Mouse (Mus musculus) bone marrow, adult 2 months (tissue): ENCODE data around the gene Fa2h. TPM values are rescaled to one million over a fixed set of nuclear protein-coding genes. Genes with fewer than 3 reads are reported as not detected.

Experiments used
- H3K27ac ChIP-seq: fragments of 200-500 bp; 2 replicates; pipeline ENCODE4 v1.5.1; 2012; ENCODE audit warnings: low read depth, mild to moderate bottlenecking, control low read depth, inconsistent platforms, low read length; ENCODE audit not compliant: control insufficient read depth, poor library complexity, insufficient read depth
- H3K4me1 ChIP-seq: fragments of 200-500 bp; 2 replicates; pipeline ENCODE4 v1.6.1; 2011; ENCODE audit warnings: low read length; ENCODE audit not compliant: control insufficient read depth, insufficient read depth
- H3K4me3 ChIP-seq: fragments of 200-500 bp; replicated peaks from 2 replicates; pipeline ENCODE3; 2011; ENCODE audit warnings: mild to moderate bottlenecking, low read depth, low read length, control low read depth; ENCODE audit not compliant: control insufficient read depth
- CTCF ChIP-seq: fragments of 200-500 bp; IDR thresholded peaks from 2 replicates; pipeline ENCODE4 v1.5.1; 2011; ENCODE audit warnings: low read length, control low read depth; ENCODE audit not compliant: control insufficient read depth, insufficient read depth
- POLR2A ChIP-seq: fragments of 200-500 bp; IDR thresholded peaks from 2 replicates; pipeline ENCODE4 v1.6.1; 2011; ENCODE audit warnings: low read depth, mild to moderate bottlenecking, control low read depth, low read length, borderline replicate concordance; ENCODE audit not compliant: control insufficient read depth
- WGBS: fragments of 180-500 bp; shearing (Covaris S2); methylation state at CpG from one replicate; pipeline ENCODE4 v1.1.7; 2018; 5-methylcytosine and 5-hydroxymethylcytosine counted together
- polyA plus RNA-seq: library from polyadenylated mRNA; stranded (reverse); fragments of >200 nt; gene quantifications from 2 replicates; pipeline ENCODE4 v1.2.4, GENCODE M21; 2011; ENCODE audit warnings: low replicate concordance; ENCODE audit not compliant: missing spikeins, insufficient read depth, insufficient read length

Fa2h gene
- polyA plus RNA-seq, 1 experiment: not detected

DNA sequence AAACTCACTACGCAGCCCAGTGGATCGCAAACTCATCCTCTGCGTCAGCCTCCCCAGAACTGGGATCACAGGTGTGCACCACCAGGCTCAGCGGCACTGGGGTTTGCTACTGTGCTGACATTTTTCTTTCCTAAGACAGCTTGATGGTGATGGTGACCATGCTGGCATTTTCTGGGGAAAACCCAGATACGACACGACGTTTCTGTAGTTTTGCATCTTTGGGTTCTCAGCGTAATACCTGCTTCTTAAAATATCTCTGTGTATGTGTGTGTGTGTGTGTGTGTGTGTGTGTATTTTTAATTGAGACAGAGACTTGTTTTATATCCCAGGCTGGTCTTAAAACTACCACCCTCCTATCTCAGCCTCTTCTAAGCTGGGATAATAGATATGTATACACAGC lies 26.3 kb downstream of the Fa2h start:
- Histone ChIP-seq H3K4me3 (no peak overlapping the region), H3K27ac (no peak overlapping the region), H3K4me1 (no peaks in the 10 kb centered on the region)
- no peak for TF ChIP-seq CTCF
- no peak for TF ChIP-seq POLR2A
- WGBS: 89% methylated on average over 8 of the region's 8 CpGs

DNA sequence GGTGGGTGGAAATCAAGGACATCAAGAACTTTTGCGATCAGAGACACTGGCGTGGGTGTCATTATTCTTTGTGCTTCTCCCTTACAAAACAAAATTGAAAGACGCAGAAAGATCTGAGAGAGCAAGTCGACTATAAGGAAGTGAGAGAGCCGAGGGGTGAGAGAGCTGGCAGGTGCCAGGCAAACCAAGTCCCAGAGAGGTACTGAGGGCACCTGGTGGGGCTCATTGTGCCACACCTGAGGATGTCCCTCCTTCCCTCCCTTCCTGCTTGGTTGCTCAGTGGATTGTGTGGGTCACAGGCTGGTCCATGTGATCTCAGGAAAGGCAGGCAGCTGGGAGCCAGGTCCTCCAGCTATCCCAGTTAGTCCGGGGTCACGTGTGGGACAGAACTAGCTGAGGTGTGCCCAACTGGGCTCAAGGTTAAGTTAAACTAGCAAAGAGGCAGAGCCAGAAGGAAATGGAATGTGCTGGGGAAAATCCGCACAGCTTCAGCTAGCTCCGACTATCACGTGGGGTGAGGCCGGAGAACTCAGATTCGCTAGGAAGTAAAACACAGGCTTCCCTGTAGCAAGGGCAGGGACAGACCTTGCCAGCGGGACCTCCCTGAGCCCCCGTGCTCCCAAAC lies 26.9 kb downstream of the Fa2h start:
- TF ChIP-seq CTCF (no peak), POLR2A (no peak)
- H3K4me1 ChIP-seq: no peaks in the 10 kb centered on the region
- 45% methylated on average over 14 of the region's 14 CpGs for WGBS
- no peak overlapping the region for H3K4me3 ChIP-seq
- H3K27ac ChIP-seq: no peak overlapping the region

DNA sequence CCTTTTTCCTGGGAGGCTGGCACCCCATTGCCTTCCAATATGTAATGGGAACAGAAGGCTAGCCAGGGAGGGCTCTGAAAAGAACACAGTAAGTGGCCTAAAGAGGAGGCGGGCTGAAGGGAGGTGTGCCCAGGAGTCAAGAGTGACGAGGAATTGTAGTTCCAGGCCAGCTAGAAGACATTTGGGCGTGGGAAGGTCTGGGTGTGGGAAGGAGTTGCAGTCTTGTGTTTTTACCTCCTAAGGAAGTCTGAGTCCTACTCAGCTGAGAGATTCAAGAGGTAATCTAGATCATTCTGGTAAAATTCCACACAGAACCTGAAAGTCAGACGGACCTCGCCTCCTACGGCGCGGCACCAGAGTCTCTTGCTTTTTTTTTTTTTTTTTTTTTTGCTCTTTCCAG lies 30.1 kb downstream of the Fa2h start:
- Histone ChIP-seq H3K4me1 (no peaks in the 10 kb centered on the region), H3K4me3 (no peak overlapping the region), H3K27ac (no peak overlapping the region)
- WGBS: 86% methylated on average over 8 of the region's 8 CpGs
- no peak for TF ChIP-seq CTCF
- no peak for TF ChIP-seq POLR2A

DNA sequence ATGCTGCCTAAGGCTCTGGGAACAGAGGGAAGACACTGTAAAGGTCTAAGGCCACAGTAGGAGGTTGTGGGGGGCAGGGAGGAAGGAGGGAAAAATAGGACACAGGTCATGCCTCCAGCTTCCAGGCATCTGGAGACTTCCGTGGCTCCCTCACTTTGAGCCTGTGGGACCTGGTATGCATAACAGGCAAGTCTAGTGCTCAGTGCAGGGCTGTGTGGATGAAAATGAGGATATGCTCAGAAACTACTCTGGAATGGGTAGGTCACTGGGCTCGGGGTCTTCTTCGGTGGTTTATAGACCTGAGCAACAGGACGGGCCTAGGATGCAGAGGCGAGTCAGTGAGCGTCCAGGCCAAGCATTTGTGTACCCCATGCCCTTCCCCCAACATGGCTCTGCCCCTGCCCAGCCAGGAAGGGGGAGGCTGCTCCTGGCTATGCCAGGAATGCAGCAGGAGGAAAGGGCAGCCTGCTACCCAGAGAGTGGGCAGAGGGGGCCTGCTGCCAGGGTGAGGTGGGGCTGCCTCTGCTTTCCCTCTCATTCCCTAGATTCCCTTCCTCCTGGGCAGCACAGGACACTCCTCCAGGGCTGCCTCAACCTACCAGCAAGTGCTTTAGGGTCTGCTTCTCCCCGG lies 32.9 kb downstream of the Fa2h start:
- TF ChIP-seq POLR2A (no peak), CTCF (no peak)
- no peak overlapping the region for H3K4me3 ChIP-seq
- WGBS: 68% methylated on average over 7 of the region's 7 CpGs
- H3K27ac ChIP-seq: no peak overlapping the region
- H3K4me1 ChIP-seq: no peaks in the 10 kb centered on the region

DNA sequence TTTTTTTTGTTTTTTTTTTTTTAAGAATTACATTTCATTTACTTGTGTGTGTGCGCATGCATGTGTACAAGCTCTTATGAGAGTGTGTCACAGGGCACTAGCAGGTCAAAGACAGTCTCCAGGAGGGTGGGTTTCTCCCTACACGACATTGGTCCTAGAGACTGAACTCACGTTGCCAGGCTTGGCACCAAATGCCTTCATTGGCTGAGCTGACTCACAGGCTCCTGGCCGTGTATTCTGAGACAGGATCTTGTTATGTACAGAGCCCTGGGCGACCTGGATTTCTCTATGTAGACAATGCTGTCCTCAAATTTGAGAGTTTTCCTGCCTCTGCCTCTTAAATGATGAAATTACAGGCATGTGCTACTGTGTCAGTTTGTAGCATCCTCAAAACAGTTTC lies 33.7 kb downstream of the Fa2h start:
- no peaks in the 10 kb centered on the region for H3K4me1 ChIP-seq
- WGBS: 75% methylated on average over 5 of the region's 5 CpGs
- H3K27ac ChIP-seq: no peak overlapping the region
- TF ChIP-seq POLR2A: no peak
- no peak for TF ChIP-seq CTCF
- H3K4me3 ChIP-seq: no peak overlapping the region

DNA sequence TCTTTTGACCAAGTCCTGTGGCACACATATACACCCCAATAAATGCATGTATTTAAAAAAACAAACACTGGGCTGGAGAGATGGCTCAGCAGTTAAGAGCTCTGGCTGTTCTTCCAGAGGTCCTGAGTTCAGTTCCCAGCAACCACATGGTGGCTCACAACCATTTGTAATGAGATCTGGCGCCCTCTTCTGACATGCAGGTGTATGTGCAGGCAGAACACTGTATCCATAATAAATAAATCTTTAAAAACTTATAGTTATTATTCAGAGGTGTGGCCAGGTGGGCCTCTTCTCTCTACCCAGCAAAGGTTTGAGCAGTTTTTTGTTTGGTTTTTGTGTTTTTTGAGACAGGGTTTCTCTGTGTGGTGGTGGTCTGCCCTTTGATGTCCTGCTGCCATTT lies 34.7 kb downstream of the Fa2h start:
- Histone ChIP-seq H3K4me3 (no peak overlapping the region), H3K4me1 (no peaks in the 10 kb centered on the region), H3K27ac (no peak overlapping the region)
- 50% methylated on average over 1 of the region's 1 CpGs for WGBS
- TF ChIP-seq POLR2A (no peak), CTCF (no peak)

DNA sequence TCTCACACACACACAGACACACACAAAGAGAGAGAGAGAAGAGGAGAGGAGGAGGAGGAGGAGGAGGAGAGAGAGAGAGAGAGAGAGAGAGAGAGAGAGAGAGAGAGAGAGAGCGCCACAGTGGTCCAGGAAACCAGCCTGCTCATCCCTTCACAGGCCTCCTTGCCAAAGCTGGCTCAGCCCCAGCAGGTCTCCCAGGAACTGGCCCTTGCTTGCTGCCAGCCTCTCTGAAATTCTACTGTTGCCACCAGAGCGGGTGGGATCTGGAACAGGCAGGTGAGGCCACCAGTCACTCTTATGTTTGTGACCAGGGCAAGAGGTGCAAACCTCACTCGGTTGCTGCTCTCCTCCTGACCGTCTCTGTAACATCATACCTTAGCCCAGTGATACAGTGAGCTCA lies 36.2 kb downstream of the Fa2h start:
- TF ChIP-seq POLR2A (no peak), CTCF (no peak)
- Histone ChIP-seq H3K4me1 (no peaks in the 10 kb centered on the region), H3K4me3 (no peak overlapping the region), H3K27ac (no peak overlapping the region)
- 85% methylated on average over 4 of the region's 4 CpGs for WGBS

DNA sequence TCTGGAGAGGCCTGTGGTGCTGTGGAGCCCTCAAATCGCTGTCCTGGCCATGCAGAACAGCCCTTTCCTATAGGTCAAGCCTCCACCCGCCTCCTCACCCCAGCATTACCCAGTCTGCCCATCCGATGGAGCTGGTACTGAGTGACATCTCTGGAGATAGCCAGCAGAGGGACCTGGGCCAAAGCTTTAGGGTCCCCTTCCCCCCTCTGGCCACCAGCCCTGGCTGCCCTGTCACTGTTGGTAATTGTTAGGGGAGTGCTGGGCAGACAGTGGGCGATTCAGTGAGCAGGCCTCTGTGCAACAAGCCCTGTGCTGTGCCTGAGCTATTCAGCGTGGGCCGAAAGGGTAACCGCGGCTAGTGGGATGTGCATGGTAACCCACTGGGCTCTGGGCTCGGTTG lies 40.1 kb downstream of the Fa2h start:
- H3K27ac ChIP-seq: no peak overlapping the region
- no peak overlapping the region for H3K4me3 ChIP-seq
- TF ChIP-seq CTCF (no peak), POLR2A (no peak)
- H3K4me1 ChIP-seq: no peaks in the 10 kb centered on the region
- 82% methylated on average over 9 of the region's 9 CpGs for WGBS
